Comparison of ENCODE assay signal across 14 mouse cellular contexts in the genomic region with DNA sequence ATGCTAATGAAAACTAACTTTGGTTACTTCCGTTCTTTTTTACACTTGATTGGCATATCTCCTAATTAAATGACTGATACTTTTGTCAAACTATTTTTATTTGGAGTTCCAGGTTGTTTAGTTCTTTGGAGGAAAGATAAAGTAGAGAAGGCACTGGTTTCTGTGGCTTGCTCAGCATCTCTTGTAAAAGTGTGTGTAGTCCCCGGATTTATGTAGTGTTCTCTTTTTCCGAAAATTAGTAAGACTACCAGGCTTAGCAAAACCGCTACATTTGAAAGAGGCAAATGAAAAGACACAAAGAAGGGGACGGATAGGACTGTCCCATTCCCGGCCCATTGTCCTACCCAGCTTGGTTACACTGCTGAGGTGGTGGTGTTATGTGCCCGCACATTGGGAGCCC. TPM values are rescaled to one million over a fixed set of nuclear protein-coding genes. Genes with fewer than 3 reads are reported as not detected.
DNase-seq lines count a peak whose midpoint lies in the region; ATAC-seq lines count a peak whose summit lies in the region.
"Had no signal": no experiment of that assay in that cellular context is flagged by ENCODE, and none has a peak within 500 bp of the region (broad histone marks: within the 10 kb centered on the region; RNA-seq: fewer than 3 reads in every experiment).

No protein-coding gene starts in this region.

- H3K4me3 ChIP-seq in forebrain, embryonic 16.5 days (replicated peaks; ENCODE audit: low read length): peak overlapping the region; percentile 45
- peak overlapping the region; percentile 48 for H3K4me3 ChIP-seq in limb, embryonic 13.5 days
- peak overlapping the region; percentile 38 for H3K4me3 ChIP-seq in neural tube, embryonic 14.5 days (ENCODE audit: low read depth, low read length)
- H3K4me3 ChIP-seq: stomach, embryonic 15.5 days had no signal

- ATAC-seq in forebrain, embryonic 16.5 days: no peak
- no peak for ATAC-seq in limb, embryonic 13.5 days (ENCODE audit: low FRiP score, low read depth)
- no peak for ATAC-seq in neural tube, embryonic 14.5 days (ENCODE audit: low read depth)

- H3K27me3 ChIP-seq in forebrain, embryonic 16.5 days (replicated peaks; ENCODE audit: control insufficient read depth, insufficient read depth, low read length): peaks cover 8% of the 10 kb centered on the region; the same call in 1 of the 2 replicates
- peaks cover 63% of the 10 kb centered on the region for H3K27me3 ChIP-seq in limb, embryonic 13.5 days
- no peaks in the 10 kb centered on the region for H3K27me3 ChIP-seq in neural tube, embryonic 14.5 days (ENCODE audit: control insufficient read depth, insufficient read depth, low read length)

- H3K9me3 ChIP-seq in forebrain, embryonic 16.5 days (ENCODE audit: control insufficient read depth, low read length): no peaks in the 10 kb centered on the region
- no peaks in the 10 kb centered on the region for H3K9me3 ChIP-seq in limb, embryonic 13.5 days
- no peaks in the 10 kb centered on the region for H3K9me3 ChIP-seq in neural tube, embryonic 14.5 days (ENCODE audit: control insufficient read depth, low read length)
- H3K9me3 ChIP-seq: embryonic facial prominence, embryonic 12.5 days; heart, embryonic 10.5 days; stomach, embryonic 15.5 days had no signal

- no peaks in the 10 kb centered on the region for H3K4me1 ChIP-seq in forebrain, embryonic 16.5 days (replicated peaks; ENCODE audit: control insufficient read depth, insufficient read depth, low read length)
- H3K4me1 ChIP-seq in limb, embryonic 13.5 days: no peaks in the 10 kb centered on the region
- H3K4me1 ChIP-seq in neural tube, embryonic 14.5 days (ENCODE audit: control insufficient read depth, insufficient read depth, low read length): no peaks in the 10 kb centered on the region
- H3K4me1 ChIP-seq: embryonic facial prominence, embryonic 12.5 days; heart, embryonic 10.5 days had no signal

- H3K36me3 ChIP-seq in forebrain, embryonic 16.5 days (ENCODE audit: control insufficient read depth, insufficient read depth): no peaks in the 10 kb centered on the region
- H3K36me3 ChIP-seq in limb, embryonic 13.5 days: no peaks in the 10 kb centered on the region
- H3K36me3 ChIP-seq in neural tube, embryonic 14.5 days (ENCODE audit: control insufficient read depth, insufficient read depth, low read length): no peaks in the 10 kb centered on the region
- H3K36me3 ChIP-seq: embryonic facial prominence, embryonic 12.5 days; heart, embryonic 10.5 days; stomach, embryonic 15.5 days had no signal

- peak; percentile 25 for DNase-seq in embryo, embryonic 10.5 days (ENCODE audit: low spot score)
- no peak for DNase-seq in embryo, embryonic 10 days (ENCODE audit: low spot score)
- no peak for DNase-seq in ovary, postnatal 14 days (ENCODE audit: low spot score)
- DNase-seq in heart, postnatal 4 days: no peak
- DNase-seq in spleen, postnatal 10 days (ENCODE audit: low spot score in 2 of 2): no peak

- no peak overlapping the region for H3K27ac ChIP-seq in forebrain, embryonic 16.5 days (ENCODE audit: low read length)
- H3K27ac ChIP-seq in limb, embryonic 13.5 days: no peak overlapping the region
- 0 out of 2 replicates have a peak overlapping the region, but pooled peaks have one; percentile 39 for H3K27ac ChIP-seq in neural tube, embryonic 14.5 days (ENCODE audit: low read depth, low read length)
- H3K27ac ChIP-seq: embryonic facial prominence, embryonic 12.5 days; heart, embryonic 10.5 days; stomach, embryonic 15.5 days had no signal

- no peak overlapping the region for H3K9ac ChIP-seq in forebrain, embryonic 16.5 days (replicated peaks; ENCODE audit: low read depth, low read length)
- H3K9ac ChIP-seq in limb, embryonic 13.5 days: 0 out of 2 replicates have a peak overlapping the region, but pooled peaks have one; percentile 67
- peak overlapping the region; percentile 28; the same call in 1 of the 2 replicates for H3K9ac ChIP-seq in neural tube, embryonic 14.5 days (replicated peaks; ENCODE audit: low read depth, low read length)
- H3K9ac ChIP-seq: embryonic facial prominence, embryonic 12.5 days; stomach, embryonic 15.5 days had no signal

- WGBS in forebrain, embryonic 16.5 days: 13% methylated on average over 7 of the region's 7 CpGs
- 16% methylated on average over 7 of the region's 7 CpGs for WGBS in limb, embryonic 13.5 days
- WGBS in neural tube, embryonic 14.5 days: 8% methylated on average over 7 of the region's 7 CpGs

- H3K4me2 ChIP-seq in forebrain, embryonic 16.5 days (ENCODE audit: low read length): no peak overlapping the region
- H3K4me2 ChIP-seq in limb, embryonic 13.5 days (replicated peaks): peak overlapping the region; percentile 70
- peak overlapping the region; percentile 46; the same call in 1 of the 2 replicates for H3K4me2 ChIP-seq in neural tube, embryonic 14.5 days (ENCODE audit: low read depth, low read length)
- H3K4me2 ChIP-seq: stomach, embryonic 15.5 days had no signal

RNA-seq across cellular contexts. Expression of a gene that starts 10.1 kb away (rescaled TPM):
- 10.9 and 13.8 TPM in 2 replicates for polyA plus RNA-seq in forebrain, embryonic 16.5 days (2015; fragmentation: Nextera tagmentation; extraction: Ambion mirVana)
- 8.6 and 9.1 TPM in 2 replicates for polyA plus RNA-seq in limb, embryonic 13.5 days (2015; fragmentation: Nextera tagmentation; extraction: Ambion mirVana)
- polyA plus RNA-seq in neural tube, embryonic 14.5 days (2014; fragmentation: Nextera tagmentation; extraction: Ambion mirVana): 16.6 and 17.3 TPM in 2 replicates
- total RNA-seq in heart, postnatal 4 days (2021): not detected
- total RNA-seq: adrenal gland, adult 18-20 months had no signal
- polyA plus RNA-seq: intestine, embryonic 14.5 days; lung, embryonic 16.5 days had no signal
